Mouse (Mus musculus) G1E (cell line): Measurements from ENCODE around the gene Pank4.

ENCODE experiments used
- CTCF ChIP-seq: IDR thresholded peaks from 2 replicates; pipeline ENCODE4 v1.5.1; 2012; ENCODE audit warnings: low read depth, low read length, inconsistent platforms, mixed read lengths
- TAL1 ChIP-seq: conservative IDR thresholded peaks from 2 replicates; pipeline ENCODE4 v1.6.1; 2012; ENCODE audit warnings: low read depth, low read length, inconsistent platforms, mixed read lengths

- TF ChIP-seq CTCF: no peak
- TF ChIP-seq TAL1: no peak
These were observed 23.8 kb upstream of the Pank4 start for GRCm38 (mm10) chr4:154940156-154940555.
